Mouse (Mus musculus) liver, adult 2 months (tissue): ENCODE data around the gene Itpr2. TPM values are rescaled to one million over a fixed set of nuclear protein-coding genes. Genes with fewer than 3 reads are reported as not detected.

ENCODE experiments used
- DNase-seq: peaks from one replicate; pipeline ENCODE4 v3.0.0-alpha.2; 2011; ENCODE audit warnings: low read depth, low spot score; ENCODE audit errors: extremely low read depth
- H3K27ac ChIP-seq: fragments of 200-500 bp; replicated peaks from 2 replicates; pipeline ENCODE4 v1.5.1; 2012; ENCODE audit warnings: low read depth, mild to moderate bottlenecking, control low read depth, inconsistent platforms, low read length; ENCODE audit not compliant: insufficient read depth
- H3K27me3 ChIP-seq: fragments of 200-500 bp; 2 replicates; pipeline ENCODE4 v1.6.1; 2012; ENCODE audit warnings: mild to moderate bottlenecking, moderate library complexity, low read length, inconsistent platforms; ENCODE audit not compliant: control insufficient read depth, insufficient read depth
- H3K36me3 ChIP-seq: fragments of 200-500 bp; 2 replicates; pipeline ENCODE4 v1.6.1; 2012; ENCODE audit warnings: low read length, inconsistent platforms; ENCODE audit not compliant: control insufficient read depth, insufficient read depth
- H3K4me1 ChIP-seq: fragments of 200-500 bp; 2 replicates; pipeline ENCODE4 v1.6.1; 2011; ENCODE audit warnings: low read length; ENCODE audit not compliant: control insufficient read depth, insufficient read depth
- H3K4me3 ChIP-seq: fragments of 200-500 bp; 2 replicates; pipeline ENCODE4 v1.5.1; 2011; ENCODE audit warnings: low read depth, mild to moderate bottlenecking, control low read depth, low read length, moderate library complexity; ENCODE audit not compliant: insufficient read depth
- H3K79me2 ChIP-seq: fragments of 200-500 bp; 2 replicates; pipeline ENCODE4 v1.6.1; 2012; ENCODE audit warnings: inconsistent platforms, mild to moderate bottlenecking, low read length, moderate library complexity; ENCODE audit not compliant: control insufficient read depth, insufficient read depth
- H3K9ac ChIP-seq: fragments of 200-500 bp; 2 replicates; pipeline ENCODE4 v1.6.1; 2012; ENCODE audit warnings: low read depth, mild to moderate bottlenecking, control low read depth, inconsistent platforms, low read length
- CTCF ChIP-seq: fragments of 200-500 bp; IDR thresholded peaks from 2 replicates; pipeline ENCODE4 v1.5.1; 2011; ENCODE audit warnings: low read depth, low read length, control low read depth
- POLR2A ChIP-seq: fragments of 200-500 bp; IDR thresholded peaks from 2 replicates; pipeline ENCODE4 v1.6.1; 2011; ENCODE audit warnings: low read length, control low read depth; ENCODE audit not compliant: insufficient read depth; ENCODE audit errors: extremely low read depth
- WGBS: fragments of 180-500 bp; shearing (Covaris S2); methylation state at CpG from one replicate; pipeline ENCODE4 v1.1.7; 2018; 5-methylcytosine and 5-hydroxymethylcytosine counted together
- polyA plus RNA-seq: library from polyadenylated mRNA; depleted of rRNA; stranded (reverse); fragments of >200 nt; gene quantifications from 2 replicates; pipeline ENCODE4 v1.2.3, GENCODE M21; 2012
- total RNA-seq: library from RNA; depleted of rRNA; stranded (reverse); fragments of >200 nt; gene quantifications from 2 replicates; pipeline ENCODE4 v1.2.3, GENCODE M21; 2014

Itpr2 gene
- total and polyA plus RNA-seq, 2 experiments: 9.5 to 22.9 TPM

GRCm38 (mm10) chr6:146515936-146516335 lies 13.9 kb upstream of the Itpr2 start:
- 66% methylated on average over 6 of the region's 6 CpGs for WGBS
- H3K36me3 ChIP-seq: no peaks in the 10 kb centered on the region
- H3K79me2 ChIP-seq: no peaks in the 10 kb centered on the region
- no peaks in the 10 kb centered on the region for H3K27me3 ChIP-seq
- H3K4me1 ChIP-seq: no peaks in the 10 kb centered on the region
- no peak for TF ChIP-seq POLR2A
- TF ChIP-seq CTCF: no peak
- H3K9ac ChIP-seq: no peak overlapping the region
- no peak overlapping the region for H3K4me3 ChIP-seq
- DNase-seq: no peak
- H3K27ac ChIP-seq: no peak overlapping the region

- Histone ChIP-seq H3K79me2 (no peaks in the 10 kb centered on the region), H3K9ac (no peak overlapping the region), H3K36me3 (no peaks in the 10 kb centered on the region), H3K27me3 (no peaks in the 10 kb centered on the region), H3K27ac (no peak overlapping the region), H3K4me3 (no peak overlapping the region), H3K4me1 (no peaks in the 10 kb centered on the region)
- DNase-seq: no peak
- WGBS: 72% methylated on average over 7 of the region's 7 CpGs
- TF ChIP-seq POLR2A (no peak), CTCF (no peak)
Observed at GRCm38 (mm10) chr6:146514531-146514948, 12.5 kb upstream of the Itpr2 start.

GRCm38 (mm10) chr6:146513899-146514298 lies 11.9 kb upstream of the Itpr2 start:
- Histone ChIP-seq H3K27ac (no peak overlapping the region), H3K27me3 (no peaks in the 10 kb centered on the region), H3K4me3 (no peak overlapping the region), H3K4me1 (no peaks in the 10 kb centered on the region), H3K9ac (no peak overlapping the region), H3K79me2 (no peaks in the 10 kb centered on the region), H3K36me3 (no peaks in the 10 kb centered on the region)
- TF ChIP-seq POLR2A (no peak), CTCF (no peak)
- 74% methylated on average over 5 of the region's 5 CpGs for WGBS
- no peak for DNase-seq

- WGBS: 90% methylated on average over 8 of the region's 8 CpGs
- Histone ChIP-seq H3K4me3 (no peak overlapping the region), H3K9ac (no peak overlapping the region), H3K27ac (no peak overlapping the region), H3K27me3 (no peaks in the 10 kb centered on the region), H3K4me1 (no peaks in the 10 kb centered on the region), H3K79me2 (no peaks in the 10 kb centered on the region), H3K36me3 (no peaks in the 10 kb centered on the region)
- no peak for DNase-seq
- TF ChIP-seq CTCF: no peak
- TF ChIP-seq POLR2A: no peak
Observed at GRCm38 (mm10) chr6:146513384-146513783, 11.4 kb upstream of the Itpr2 start.

GRCm38 (mm10) chr6:146511511-146511910 lies 9.5 kb upstream of the Itpr2 start:
- no peak for DNase-seq
- H3K9ac ChIP-seq: no peak overlapping the region
- no peaks in the 10 kb centered on the region for H3K27me3 ChIP-seq
- H3K27ac ChIP-seq: no peak overlapping the region
- TF ChIP-seq CTCF (no peak), POLR2A (no peak)
- no peaks in the 10 kb centered on the region for H3K79me2 ChIP-seq
- no peak overlapping the region for H3K4me3 ChIP-seq
- H3K36me3 ChIP-seq: no peaks in the 10 kb centered on the region
- H3K4me1 ChIP-seq: no peaks in the 10 kb centered on the region
- 89% methylated on average over 8 of the region's 8 CpGs for WGBS

- Histone ChIP-seq H3K27me3 (no peaks in the 10 kb centered on the region), H3K9ac (no peak overlapping the region), H3K36me3 (no peaks in the 10 kb centered on the region), H3K27ac (no peak overlapping the region), H3K4me1 (no peaks in the 10 kb centered on the region), H3K4me3 (no peak overlapping the region), H3K79me2 (no peaks in the 10 kb centered on the region)
- 97% methylated on average over 2 of the region's 2 CpGs for WGBS
- no peak for DNase-seq
- no peak for TF ChIP-seq POLR2A
- TF ChIP-seq CTCF: no peak
Observed at GRCm38 (mm10) chr6:146509891-146510290, 7.9 kb upstream of the Itpr2 start.
